Mouse (Mus musculus) forebrain, embryonic 11.5 days (tissue): ENCODE results near the gene Zswim8. TPM values are rescaled to one million over a fixed set of nuclear protein-coding genes. Genes with fewer than 3 reads are reported as not detected.

Experiments used
- ATAC-seq: fragments of 200-750 bp; cut with Nextera tagmentation; replicated peaks from 2 replicates; pipeline ENCODE4 v1.8.0; 2017; ENCODE audit warnings: moderate TSS enrichment; ENCODE audit not compliant: low FRiP score
- DNase-seq: peaks from one replicate; pipeline ENCODE4 v3.0.0-alpha.2; 2017; ENCODE audit warnings: low spot score
- H3K27ac ChIP-seq: fragments of 300-500 bp; sonication (generic); 2 replicates; pipeline ENCODE4 v1.5.1; 2014; ENCODE audit warnings: low read depth, low read length
- H3K27me3 ChIP-seq: fragments of 300-500 bp; sonication (generic); 2 replicates; pipeline ENCODE4 v1.6.1; 2014; ENCODE audit warnings: mild to moderate bottlenecking, low read length, mixed read lengths; ENCODE audit not compliant: control insufficient read depth, insufficient read depth
- H3K36me3 ChIP-seq: fragments of 300-500 bp; sonication (generic); 2 replicates; pipeline ENCODE4 v1.6.1; 2014; ENCODE audit warnings: mild to moderate bottlenecking, low read length, moderate library complexity, mixed read lengths; ENCODE audit not compliant: control insufficient read depth, insufficient read depth
- H3K4me1 ChIP-seq: fragments of 300-500 bp; sonication (generic); replicated peaks from 2 replicates; pipeline ENCODE4 v1.6.1; 2014; ENCODE audit warnings: low read length, mixed read lengths; ENCODE audit not compliant: control insufficient read depth, insufficient read depth
- H3K4me2 ChIP-seq: fragments of 300-500 bp; sonication (generic); 2 replicates; pipeline ENCODE4 v1.6.1; 2014; ENCODE audit warnings: low read depth, mild to moderate bottlenecking, low read length, moderate library complexity, mixed read lengths; ENCODE audit not compliant: severe bottlenecking
- H3K4me3 ChIP-seq: fragments of 300-500 bp; sonication (generic); 2 replicates; pipeline ENCODE4 v1.5.1; 2014; ENCODE audit warnings: low read depth, low read length
- H3K9ac ChIP-seq: fragments of 300-500 bp; sonication (generic); 2 replicates; pipeline ENCODE4 v1.6.1; 2014; ENCODE audit warnings: low read length
- H3K9me3 ChIP-seq: fragments of 300-500 bp; sonication (generic); 2 replicates; pipeline ENCODE4 v1.6.1; 2016; ENCODE audit warnings: low read length, mixed read lengths; ENCODE audit not compliant: control insufficient read depth
- WGBS: fragments of 180-500 bp; shearing (Covaris S2); extraction: QIAGEN DNeasy Blood & Tissue Kit; methylation state at CpG from one replicate; pipeline ENCODE4 v1.1.7; 2014; 5-methylcytosine and 5-hydroxymethylcytosine counted together
- polyA plus RNA-seq: library from polyadenylated mRNA; unstranded; fragments of >200 nt; fragmentation: Nextera tagmentation; extraction: Ambion mirVana; gene quantifications from 2 replicates; pipeline ENCODE4 v1.2.1, GENCODE M21; 2014

Gene Zswim8
- polyA plus RNA-seq, 1 experiment from 2014 or later, result 37.3 TPM

GRCm38 (mm10) chr14:20664436-20664835, 42.9 kb upstream of the Zswim8 start:
- H3K4me3 ChIP-seq, result no peak overlapping the region
- H3K4me2 ChIP-seq, result no peak overlapping the region
- ATAC-seq (no peak), DNase-seq (no peak)
- WGBS, result 54% methylated on average over 3 of the region's 3 CpGs
- H3K27me3 ChIP-seq, result peaks cover 2% of the 10 kb centered on the region; the same call in 1 of the 2 replicates
- peaks cover 6% of the 10 kb centered on the region for H3K4me1 ChIP-seq
- H3K9me3 ChIP-seq, result no peaks in the 10 kb centered on the region
- no peaks in the 10 kb centered on the region for H3K36me3 ChIP-seq
- no peak overlapping the region for H3K27ac ChIP-seq
- no peak overlapping the region for H3K9ac ChIP-seq

GRCm38 (mm10) chr14:20667469-20667868, 39.9 kb upstream of the Zswim8 start:
- Histone ChIP-seq H3K27ac (no peak overlapping the region), H3K4me1 (no peaks in the 10 kb centered on the region), H3K9ac (no peak overlapping the region), H3K9me3 (no peaks in the 10 kb centered on the region), H3K36me3 (no peaks in the 10 kb centered on the region), H3K4me3 (no peak overlapping the region), H3K27me3 (peaks cover under 1% of the 10 kb centered on the region; the same call in 1 of the 2 replicates), H3K4me2 (no peak overlapping the region)
- ATAC-seq, result no peak
- no peak for DNase-seq
- WGBS, result 76% methylated on average over 1 of the region's 1 CpGs

GRCm38 (mm10) chr14:20668154-20668810, 39.1 kb upstream of the Zswim8 start, which contains the start of gene Synpo2l:
Gene Synpo2l (minus strand): TSS chr14:20668354.
- H3K4me1 ChIP-seq, result no peaks in the 10 kb centered on the region
- no peaks in the 10 kb centered on the region for H3K9me3 ChIP-seq
- H3K4me3 ChIP-seq, result no peak within 1 kb of the TSS
- no peaks in the 10 kb centered on the region for H3K27me3 ChIP-seq
- ATAC-seq, result no peak
- H3K36me3 ChIP-seq, result no peaks in the 10 kb centered on the region
- DNase-seq, result no peak
- H3K27ac ChIP-seq, result no peak within 1 kb of the TSS
- H3K9ac ChIP-seq, result no peak within 1 kb of the TSS
- WGBS, result 83% methylated on average over 8 of the region's 8 CpGs
- H3K4me2 ChIP-seq, result no peak within 1 kb of the TSS

GRCm38 (mm10) chr14:20672990-20673389, 34.4 kb upstream of the Zswim8 start:
- Histone ChIP-seq H3K27me3 (no peaks in the 10 kb centered on the region), H3K4me2 (no peak overlapping the region), H3K9me3 (no peaks in the 10 kb centered on the region), H3K4me1 (no peaks in the 10 kb centered on the region), H3K4me3 (no peak overlapping the region), H3K9ac (no peak overlapping the region), H3K36me3 (no peaks in the 10 kb centered on the region; the same call in 1 of the 2 replicates), H3K27ac (no peak overlapping the region)
- 86% methylated on average over 2 of the region's 2 CpGs for WGBS
- DNase-seq (peak; percentile 65), ATAC-seq (no peak)

- Histone ChIP-seq H3K27me3 (no peaks in the 10 kb centered on the region), H3K36me3 (no peaks in the 10 kb centered on the region; the same call in 1 of the 2 replicates), H3K27ac (no peak overlapping the region), H3K9ac (peak overlapping the region; percentile 39; the same call in 1 of the 2 replicates), H3K9me3 (no peaks in the 10 kb centered on the region), H3K4me2 (peak overlapping the region; percentile 62), H3K4me3 (peak overlapping the region; percentile 82), H3K4me1 (no peaks in the 10 kb centered on the region)
- ATAC-seq (peak; percentile 76), DNase-seq (no peak)
- WGBS, result 16% methylated on average over 13 of the region's 13 CpGs
These were observed 33.7 kb upstream of the Zswim8 start for GRCm38 (mm10) chr14:20673735-20674063.

GRCm38 (mm10) chr14:20674064-20674833, 33.1 kb upstream of the Zswim8 start, which contains the start of gene Sec24c:
Gene Sec24c (plus strand): TSS chr14:20674308.
- Histone ChIP-seq H3K9ac (peak within 1 kb of the TSS; percentile 74), H3K27me3 (no peaks in the 10 kb centered on the region), H3K4me2 (peak within 1 kb of the TSS; percentile 62), H3K36me3 (no peaks in the 10 kb centered on the region; the same call in 1 of the 2 replicates), H3K4me3 (peak within 1 kb of the TSS; percentile 82), H3K4me1 (no peaks in the 10 kb centered on the region), H3K9me3 (no peaks in the 10 kb centered on the region), H3K27ac (peak within 1 kb of the TSS; percentile 76)
- peak; percentile 98 for ATAC-seq
- peak; percentile 99 for DNase-seq
- WGBS, result under 1% methylated on average over 39 of the region's 43 CpGs

- no peaks in the 10 kb centered on the region for H3K4me1 ChIP-seq
- H3K36me3 ChIP-seq, result peaks cover 5% of the 10 kb centered on the region; the same call in 1 of the 2 replicates
- H3K27ac ChIP-seq, result no peak overlapping the region
- no peak overlapping the region for H3K4me2 ChIP-seq
- DNase-seq (no peak), ATAC-seq (no peak)
- H3K9me3 ChIP-seq, result no peaks in the 10 kb centered on the region
- WGBS, result 94% methylated on average over 4 of the region's 4 CpGs
- no peak overlapping the region for H3K9ac ChIP-seq
- H3K4me3 ChIP-seq, result no peak overlapping the region
- H3K27me3 ChIP-seq, result no peaks in the 10 kb centered on the region
These were observed 29.4 kb upstream of the Zswim8 start for GRCm38 (mm10) chr14:20677906-20678305.

GRCm38 (mm10) chr14:20681742-20682141, 25.6 kb upstream of the Zswim8 start:
- no peak overlapping the region for H3K4me3 ChIP-seq
- H3K4me2 ChIP-seq, result no peak overlapping the region
- no peak overlapping the region for H3K9ac ChIP-seq
- H3K36me3 ChIP-seq, result peaks cover 12% of the 10 kb centered on the region; the same call in 1 of the 2 replicates
- no peaks in the 10 kb centered on the region for H3K9me3 ChIP-seq
- ATAC-seq, result no peak
- 94% methylated on average over 2 of the region's 2 CpGs for WGBS
- no peak overlapping the region for H3K27ac ChIP-seq
- H3K27me3 ChIP-seq, result no peaks in the 10 kb centered on the region
- no peak for DNase-seq
- H3K4me1 ChIP-seq, result no peaks in the 10 kb centered on the region
